Mouse (Mus musculus): ENCODE results near the gene Gcg. TPM values are rescaled to one million over a fixed set of nuclear protein-coding genes. Genes with fewer than 3 reads are reported as not detected.

Gene Gcg
- not detected for total RNA-seq (2021)

GRCm38 (mm10) chr2:62483550-62483949 is at the start of gene Gcg:
Gene Gcg, minus strand, starts transcription at chr2:62483650.
- no peak for DNase-seq

- DNase-seq, result no peak
Observed at GRCm38 (mm10) chr2:62531065-62531464, 47.6 kb upstream of the Gcg start.

- DNase-seq, result no peak
Observed at GRCm38 (mm10) chr2:62526399-62526798, 42.9 kb upstream of the Gcg start.

GRCm38 (mm10) chr2:62517790-62518189 is 34.3 kb upstream of the Gcg start:
- DNase-seq, result no peak

- DNase-seq, result no peak
Observed at GRCm38 (mm10) chr2:62514477-62514876, 31.0 kb upstream of the Gcg start.

GRCm38 (mm10) chr2:62513477-62513876 is 30.0 kb upstream of the Gcg start:
- DNase-seq, result no peak

GRCm38 (mm10) chr2:62507130-62507529 is 23.7 kb upstream of the Gcg start:
- no peak for DNase-seq

GRCm38 (mm10) chr2:62506441-62506840 is 23.0 kb upstream of the Gcg start:
- DNase-seq, result no peak

- no peak for DNase-seq
Observed at GRCm38 (mm10) chr2:62504269-62504796, 20.9 kb upstream of the Gcg start.

GRCm38 (mm10) chr2:62503326-62503725 is 19.9 kb upstream of the Gcg start:
- DNase-seq, result no peak

GRCm38 (mm10) chr2:62502516-62502915 is 19.1 kb upstream of the Gcg start:
- DNase-seq, result no peak

- DNase-seq, result no peak
Observed at GRCm38 (mm10) chr2:62498821-62499220, 15.4 kb upstream of the Gcg start.

- DNase-seq, result no peak
Observed at GRCm38 (mm10) chr2:62498086-62498485, 14.6 kb upstream of the Gcg start.

- DNase-seq, result no peak
Observed at GRCm38 (mm10) chr2:62497333-62498002, 14.0 kb upstream of the Gcg start.

- DNase-seq, result no peak
Observed at GRCm38 (mm10) chr2:62495407-62495806, 12.0 kb upstream of the Gcg start.

GRCm38 (mm10) chr2:62489832-62490231 is 6.4 kb upstream of the Gcg start:
- no peak for DNase-seq

GRCm38 (mm10) chr2:62484906-62485305 is 1.5 kb upstream of the Gcg start:
- no peak for DNase-seq

- DNase-seq, result no peak
Observed at GRCm38 (mm10) chr2:62480285-62481198, 2.9 kb downstream of the Gcg start.

- DNase-seq, result peak; percentile 35
Observed at GRCm38 (mm10) chr2:62469551-62469950, 13.9 kb downstream of the Gcg start.

- no peak for DNase-seq
Observed at GRCm38 (mm10) chr2:62463287-62463686, 20.2 kb downstream of the Gcg start.

GRCm38 (mm10) chr2:62462174-62462573 is 21.3 kb downstream of the Gcg start:
- no peak for DNase-seq

GRCm38 (mm10) chr2:62460815-62461450 is 22.5 kb downstream of the Gcg start:
- no peak for DNase-seq

GRCm38 (mm10) chr2:62460231-62460710 is 23.2 kb downstream of the Gcg start:
- no peak for DNase-seq
